Mouse (Mus musculus): ENCODE measurements around the gene Ntn1.

Ntn1 gene

DNA sequence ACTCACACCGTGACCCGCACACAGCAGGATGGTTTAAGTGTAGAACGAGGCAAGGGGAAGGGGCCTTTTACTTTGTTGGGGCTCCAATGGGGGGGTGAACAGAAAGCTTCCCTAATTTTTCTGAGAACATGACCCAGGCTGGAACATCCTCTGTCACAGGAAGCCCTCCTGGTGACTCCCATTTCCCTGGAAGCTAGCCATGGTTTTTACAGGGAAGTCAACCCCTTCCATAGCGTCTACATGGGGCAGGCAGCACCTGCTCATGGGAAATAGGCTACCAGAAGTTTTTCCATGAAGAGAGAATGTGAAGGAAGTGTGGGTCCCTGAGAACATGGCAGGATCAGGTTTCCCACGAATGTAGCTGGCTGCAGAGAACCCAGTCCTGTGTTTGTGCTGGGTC is 136.3 kb downstream of the Ntn1 start:
- DNase-seq (ENCODE audit: low spot score) = no peak

DNA sequence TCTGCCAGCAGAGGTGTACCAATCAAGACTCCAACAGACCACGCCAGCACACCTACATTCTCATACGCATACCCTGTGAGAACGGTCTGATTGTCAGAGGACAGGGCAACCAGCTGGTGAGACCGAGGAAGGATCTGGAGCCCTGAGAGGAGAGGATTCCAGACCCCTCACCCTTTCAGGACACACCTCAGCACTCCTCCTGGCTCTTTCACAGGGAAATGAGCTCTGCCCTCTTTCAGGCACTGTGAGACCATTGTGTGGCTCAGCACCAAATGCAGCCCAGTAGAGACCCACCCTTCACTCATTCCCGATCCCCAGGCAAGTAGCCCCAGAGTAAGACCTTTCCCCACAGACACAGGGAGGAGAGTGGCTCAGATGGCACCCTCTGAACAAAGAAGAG is 137.5 kb downstream of the Ntn1 start:
- no peak for DNase-seq (ENCODE audit: low spot score)

DNA sequence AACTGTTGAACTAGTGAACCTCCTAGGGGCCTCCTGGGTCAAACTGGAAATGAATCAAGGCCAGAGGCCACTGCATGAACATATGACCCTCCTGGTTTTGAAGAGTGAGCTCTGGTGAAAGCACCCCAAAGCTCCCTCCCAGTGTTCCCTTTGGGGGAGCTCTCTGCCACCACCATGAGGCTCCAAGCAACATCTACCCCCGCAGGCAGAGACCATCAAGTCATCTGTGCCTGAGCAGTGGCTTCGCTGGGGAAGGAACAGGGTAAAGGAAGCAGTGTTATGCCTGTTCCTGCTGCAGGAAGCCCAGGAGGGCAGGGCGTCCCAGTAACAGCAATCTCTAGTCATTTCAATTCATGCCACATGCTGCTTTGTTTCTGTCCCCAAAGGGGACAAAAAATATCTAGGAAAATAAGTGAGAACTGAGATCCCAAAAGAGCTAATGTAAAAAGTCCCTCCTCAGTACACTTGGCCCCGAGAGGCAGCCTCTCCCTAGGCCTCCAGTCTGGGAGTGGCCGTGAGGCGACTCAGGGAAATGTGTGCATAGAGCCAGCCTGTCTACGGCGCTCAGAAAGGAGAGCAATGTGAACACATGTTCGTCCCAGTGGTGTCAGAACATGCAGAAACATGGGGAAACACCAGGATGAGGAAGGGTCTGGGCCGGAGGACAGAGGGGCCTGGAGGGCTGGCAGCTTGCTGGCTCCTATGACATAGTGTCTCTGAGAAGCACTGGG is 139.3 kb downstream of the Ntn1 start:
- DNase-seq (ENCODE audit: low spot score) = no peak

DNA sequence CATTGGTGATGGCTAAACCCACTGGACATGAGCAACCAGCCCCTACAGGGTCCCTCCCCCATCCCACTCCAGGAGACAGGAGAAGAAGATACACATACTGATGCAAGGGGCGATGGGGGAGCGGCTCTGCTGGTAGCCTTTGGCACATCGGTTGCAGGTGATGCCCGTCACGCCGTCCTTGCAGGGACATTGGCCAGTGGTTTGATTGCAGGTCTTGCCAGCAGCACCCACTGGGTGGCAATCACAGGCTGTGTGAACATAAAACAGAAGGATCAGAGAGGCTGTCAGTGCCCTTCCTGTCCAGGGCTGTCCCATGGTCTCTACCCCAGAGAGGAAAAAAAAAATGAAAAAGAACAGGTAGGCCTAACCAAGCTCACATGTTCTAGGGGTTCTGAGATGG is 140.2 kb downstream of the Ntn1 start:
- no peak for DNase-seq (ENCODE audit: low spot score)

DNA sequence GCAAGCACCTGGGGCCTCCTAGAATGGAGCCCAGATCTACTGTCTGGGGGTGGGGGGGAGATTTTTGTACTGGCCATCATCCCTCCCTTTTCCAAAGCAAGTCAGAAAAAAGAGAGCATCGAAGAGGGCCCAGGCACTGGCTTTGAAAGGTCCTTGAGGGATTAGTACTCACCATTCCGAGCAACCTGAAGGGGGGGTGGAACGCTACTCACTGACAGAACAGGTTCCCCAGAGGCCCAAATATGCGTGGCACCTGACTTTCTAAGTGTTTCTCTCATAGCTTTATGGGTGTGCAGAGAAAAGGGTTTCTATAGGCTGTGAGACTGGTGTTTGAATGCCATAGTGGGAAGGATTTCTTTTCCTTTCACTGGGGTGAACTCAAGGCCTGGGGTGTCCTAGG is 142.1 kb downstream of the Ntn1 start:
- DNase-seq (ENCODE audit: low spot score) = no peak

DNA sequence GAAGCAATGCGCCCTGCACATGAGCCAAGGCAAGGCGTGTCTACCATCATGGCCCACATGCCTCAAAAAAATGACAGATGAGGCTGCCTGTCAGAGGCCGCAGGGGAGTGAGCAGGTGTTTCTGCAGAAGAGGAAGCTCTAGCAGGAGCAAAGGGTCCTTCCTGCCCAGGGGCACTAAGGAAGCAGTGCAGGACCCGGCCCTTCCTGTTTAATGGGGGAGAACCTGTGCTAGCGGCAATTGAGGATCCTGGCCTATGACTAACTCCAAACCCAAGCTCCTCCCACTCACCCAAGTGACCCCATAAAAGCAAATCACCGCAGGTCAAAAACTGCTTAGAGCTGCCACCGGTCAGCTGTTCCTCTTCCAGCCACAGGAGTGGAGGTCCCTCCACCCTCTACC is 147.1 kb downstream of the Ntn1 start:
- DNase-seq (ENCODE audit: low spot score) = no peak

DNA sequence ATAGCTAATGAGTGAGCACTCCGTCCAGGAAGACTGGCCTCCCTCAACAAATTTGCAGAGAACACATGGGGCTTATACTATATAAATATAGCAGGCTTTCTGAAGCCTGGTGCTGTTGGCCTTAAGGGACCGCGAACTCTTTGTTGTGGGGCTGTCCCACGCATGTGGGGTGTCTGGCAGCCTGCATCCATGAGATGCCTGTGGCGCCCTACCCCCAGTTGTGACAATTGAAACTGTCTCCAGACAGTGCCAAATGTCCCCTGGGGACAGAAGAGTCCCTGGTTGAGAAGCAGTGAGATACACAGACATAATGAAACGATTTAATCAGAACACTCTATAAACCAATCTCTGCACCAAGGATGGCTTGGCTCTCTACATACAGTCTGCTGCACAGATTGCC is 150.5 kb downstream of the Ntn1 start:
- no peak for DNase-seq (ENCODE audit: low spot score)

DNA sequence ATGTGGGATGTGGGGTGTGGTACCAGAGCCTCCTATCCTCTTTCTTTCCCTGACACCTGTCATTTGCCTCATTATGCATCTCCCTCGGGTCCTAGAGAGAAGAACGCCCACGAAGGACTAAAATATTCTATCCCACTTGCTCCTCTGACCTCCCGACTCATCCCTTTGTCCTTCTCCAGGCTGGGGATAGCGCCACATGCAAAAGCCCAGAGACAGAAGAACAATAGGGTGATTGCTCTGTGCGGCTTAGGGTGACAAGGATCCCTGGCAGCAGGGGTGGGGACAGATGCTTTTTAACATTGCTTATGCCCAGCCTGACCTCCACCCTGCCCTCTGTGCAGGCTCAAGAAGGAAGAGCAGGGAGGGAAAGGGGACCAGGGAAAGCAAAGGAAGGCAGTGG is 152.7 kb downstream of the Ntn1 start:
- no peak for DNase-seq (ENCODE audit: low spot score)

DNA sequence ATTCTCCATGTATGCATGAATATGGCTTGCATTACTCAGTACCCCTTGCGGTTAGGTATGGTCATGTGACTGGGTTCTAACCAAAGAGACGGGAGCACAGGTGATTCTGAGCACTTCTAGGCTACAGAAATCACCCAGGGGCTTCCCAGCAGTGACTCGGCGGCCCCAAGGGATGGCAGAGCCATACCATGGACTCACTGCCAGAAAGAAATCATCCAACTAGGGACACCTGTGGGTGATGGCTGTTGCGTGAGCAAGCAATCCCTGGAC is 155.7 kb downstream of the Ntn1 start:
- DNase-seq (ENCODE audit: low spot score) = no peak

DNA sequence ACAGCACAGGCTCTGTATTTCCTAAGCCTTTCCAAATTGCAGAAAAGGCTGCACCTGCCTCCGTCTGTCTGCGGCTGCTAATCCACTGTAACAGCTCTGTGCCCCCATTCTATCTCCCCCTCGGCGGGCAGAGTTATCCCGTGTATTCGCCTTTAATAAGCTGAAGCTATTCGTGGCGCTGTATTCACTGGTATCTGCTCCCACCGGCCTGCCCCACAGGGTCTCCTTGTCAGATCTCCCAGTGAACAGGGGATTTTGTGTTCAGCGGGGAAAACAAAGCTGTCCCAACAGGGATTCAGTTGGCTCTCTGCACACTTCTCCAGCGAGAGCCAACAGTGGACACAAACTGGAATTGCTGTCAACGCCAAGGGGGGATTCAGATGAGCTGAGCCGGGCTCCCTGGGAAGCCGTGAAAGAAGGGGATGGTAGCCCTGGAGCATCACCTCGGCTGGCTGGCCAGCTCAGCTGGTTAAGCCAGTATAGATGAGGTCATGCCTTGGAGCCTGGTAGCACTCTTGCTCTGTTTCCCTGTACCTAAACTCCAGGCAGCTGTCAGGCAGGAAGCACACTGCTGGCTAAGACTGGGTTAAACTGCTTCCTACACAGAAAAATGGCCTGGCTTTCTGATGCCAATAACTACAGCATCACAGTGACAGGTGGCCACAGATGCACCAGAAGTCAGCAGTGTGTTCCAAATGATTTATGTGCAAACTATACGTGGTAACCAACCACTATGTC is 156.2 kb downstream of the Ntn1 start:
- no peak for DNase-seq (ENCODE audit: low spot score)

DNA sequence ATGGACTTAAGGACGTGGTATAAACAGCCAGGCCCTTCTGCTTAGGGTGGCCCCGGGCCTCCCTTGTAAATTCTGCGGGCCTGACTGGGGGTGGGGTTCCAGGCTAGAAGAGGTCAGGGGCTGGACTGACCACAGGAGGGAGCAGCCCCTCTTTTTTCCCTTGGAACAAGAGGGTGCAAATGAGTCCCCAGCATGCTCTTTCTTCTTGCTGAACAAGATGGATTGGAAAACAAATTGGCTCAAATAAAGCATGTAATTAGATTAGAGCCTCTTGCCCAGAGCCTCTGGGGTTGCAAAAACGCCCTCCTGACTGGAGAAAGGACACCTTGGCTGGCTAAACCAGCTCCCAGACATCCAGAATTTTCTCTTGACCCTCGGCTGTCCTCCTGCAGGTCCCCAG is 160.9 kb downstream of the Ntn1 start:
- DNase-seq (ENCODE audit: low spot score) = no peak

DNA sequence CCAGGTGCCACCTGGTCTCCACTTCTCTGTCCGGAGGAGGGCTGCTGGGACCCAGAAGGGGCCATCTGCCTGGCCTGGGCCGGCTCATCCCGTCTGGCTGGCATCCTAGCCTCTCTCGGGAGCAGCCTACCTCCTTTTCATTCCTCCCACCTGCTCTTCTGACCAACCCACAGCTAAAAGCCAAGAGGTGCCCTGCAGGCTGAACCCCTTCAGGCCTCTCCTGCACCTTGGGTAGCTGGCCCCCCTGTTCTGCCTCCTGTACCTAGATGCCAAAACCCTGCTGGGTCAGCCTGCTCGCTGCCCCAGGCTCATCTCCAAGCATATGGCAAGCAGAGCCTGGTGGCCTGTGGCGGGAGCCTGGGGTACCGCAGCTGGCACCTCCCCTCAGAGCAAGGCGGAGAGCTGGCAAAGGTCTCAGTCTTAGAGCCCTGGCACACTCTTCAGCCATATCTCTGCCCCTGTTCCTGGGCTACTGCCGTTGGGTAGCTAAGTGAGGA is 167.1 kb downstream of the Ntn1 start:
- no peak for DNase-seq (ENCODE audit: low spot score)

DNA sequence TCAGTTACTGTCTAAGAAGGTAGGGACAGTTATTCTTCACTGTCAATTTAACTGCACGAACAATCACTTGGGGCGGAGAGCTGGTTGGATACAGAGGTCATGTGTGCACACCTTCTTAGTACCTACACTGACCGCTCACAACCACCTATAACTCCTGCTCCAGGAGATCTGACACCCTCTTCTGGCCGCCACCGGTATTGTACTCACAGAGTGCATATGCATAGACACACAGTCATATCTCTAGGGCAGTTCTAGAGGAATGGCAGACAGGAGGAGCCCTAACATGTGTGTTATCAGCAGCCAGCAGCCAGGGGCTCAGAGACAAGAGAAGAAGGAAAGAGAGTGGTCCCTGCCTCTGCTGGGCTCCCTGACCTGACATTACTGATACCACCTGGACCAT is 169.1 kb downstream of the Ntn1 start:
- DNase-seq (ENCODE audit: low spot score) = no peak

DNA sequence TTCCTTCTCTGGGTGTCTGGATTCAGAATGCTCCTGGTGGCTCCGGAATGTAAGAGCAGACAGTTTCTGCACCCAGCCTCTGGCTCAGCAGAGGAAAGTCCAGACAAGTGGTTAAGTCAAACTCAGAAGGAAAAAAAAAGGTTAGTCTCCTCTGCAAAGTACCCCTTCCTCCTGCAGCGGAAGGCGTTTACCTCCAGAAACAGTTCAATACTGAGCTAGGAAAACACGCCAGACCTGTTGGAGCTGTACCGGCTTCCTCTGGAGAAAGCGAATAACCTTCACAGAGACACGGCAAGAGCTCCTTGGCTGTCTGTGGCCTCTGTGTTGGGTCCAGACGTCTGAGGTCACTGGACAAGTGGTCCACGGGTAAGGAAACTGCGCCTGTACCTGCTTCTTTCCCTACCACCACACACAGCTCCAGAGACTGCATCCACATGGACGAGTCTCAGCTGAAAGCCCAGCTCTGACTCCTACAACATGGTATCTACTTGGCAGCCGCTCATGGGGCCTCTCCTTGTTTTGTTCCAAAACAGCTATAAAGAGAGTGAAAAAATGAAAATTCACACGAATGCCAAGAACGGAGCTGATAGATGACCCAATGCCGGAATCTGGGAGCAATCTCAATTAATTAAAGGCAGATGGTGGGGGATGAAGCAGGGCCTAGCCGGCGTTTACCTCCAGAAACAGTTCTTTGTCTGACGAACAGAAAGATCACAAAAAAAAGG is 171.5 kb downstream of the Ntn1 start:
- DNase-seq (ENCODE audit: low spot score) = peak; percentile 17

DNA sequence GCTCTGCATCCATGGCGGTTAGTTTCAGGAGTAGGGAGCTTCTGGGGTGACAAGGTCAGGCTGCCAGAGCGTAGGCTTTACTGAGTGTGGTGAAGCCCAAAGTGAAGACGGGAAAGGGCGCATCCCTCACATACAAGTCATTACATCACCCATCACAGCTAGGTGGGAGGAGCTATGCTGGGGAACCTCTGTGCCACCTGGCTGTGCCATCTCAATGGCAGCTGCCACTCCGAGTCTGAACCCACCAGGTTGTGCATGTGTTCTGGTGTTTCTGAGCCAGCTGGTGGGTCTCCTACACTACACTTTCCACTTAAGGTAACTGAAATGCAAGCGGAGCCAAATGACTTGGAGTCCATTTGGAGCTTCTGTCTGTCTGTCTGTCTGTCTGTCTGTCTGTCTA is 172.8 kb downstream of the Ntn1 start:
- no peak for DNase-seq (ENCODE audit: low spot score)

DNA sequence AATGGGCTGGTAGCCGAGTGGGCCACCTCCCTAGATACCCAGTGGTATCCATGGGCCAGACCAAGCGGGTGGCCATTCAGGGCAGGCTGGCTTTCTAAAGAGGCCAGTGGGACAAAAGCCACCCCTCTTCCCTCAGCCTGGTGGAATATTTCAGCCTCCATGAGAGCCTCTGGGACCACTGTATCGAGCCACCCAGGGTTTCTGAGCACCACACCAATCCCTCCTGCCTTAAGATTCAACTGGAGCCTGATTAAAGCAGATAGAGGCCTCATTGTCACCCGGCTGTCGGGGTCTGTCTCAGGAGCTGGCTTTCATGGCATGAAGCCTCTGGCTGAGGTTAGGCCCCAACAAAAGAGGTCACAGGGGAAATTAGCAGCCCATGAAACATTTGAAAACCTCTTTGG is 174.0 kb downstream of the Ntn1 start:
- no peak for DNase-seq (ENCODE audit: low spot score)

DNA sequence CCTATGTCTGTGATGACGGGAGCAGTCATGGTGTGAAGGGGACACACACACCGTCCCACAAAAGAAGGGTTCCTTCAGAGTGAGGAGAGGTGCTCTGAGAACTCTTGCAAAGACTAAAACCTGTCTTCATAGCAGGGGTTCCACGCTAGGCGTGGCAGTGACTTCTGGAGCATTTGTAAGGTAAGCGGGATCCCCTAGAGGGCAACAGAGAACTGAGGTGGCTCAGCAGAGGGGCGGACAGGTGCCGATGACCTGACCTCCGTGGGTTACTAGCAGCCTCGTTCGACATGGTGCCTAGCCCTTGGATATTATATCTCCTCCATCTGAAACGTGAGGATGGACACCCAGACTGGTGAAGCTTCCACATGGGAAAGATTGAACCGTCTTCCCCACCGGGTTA is 177.5 kb downstream of the Ntn1 start:
- no peak for DNase-seq (ENCODE audit: low spot score)

DNA sequence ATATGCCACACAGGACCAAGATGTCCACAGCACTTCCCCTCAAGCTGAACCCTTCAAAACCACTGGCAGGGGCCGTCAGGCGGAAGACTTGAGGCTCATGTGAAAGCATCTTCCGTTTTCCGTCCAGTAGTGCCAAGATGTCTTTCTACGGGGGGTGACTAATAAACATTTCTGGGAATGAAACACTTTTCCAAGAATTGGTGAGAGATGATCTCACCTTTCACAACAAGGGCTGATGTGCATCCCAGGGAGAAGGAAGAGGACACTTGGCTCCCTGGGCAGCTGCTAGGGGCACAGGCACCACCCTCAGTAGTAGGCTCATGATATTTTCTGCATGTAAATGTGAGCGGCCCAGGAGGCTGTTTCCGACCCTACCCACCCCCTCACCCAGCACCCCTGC is 178.4 kb downstream of the Ntn1 start:
- no peak for DNase-seq (ENCODE audit: low spot score)

DNA sequence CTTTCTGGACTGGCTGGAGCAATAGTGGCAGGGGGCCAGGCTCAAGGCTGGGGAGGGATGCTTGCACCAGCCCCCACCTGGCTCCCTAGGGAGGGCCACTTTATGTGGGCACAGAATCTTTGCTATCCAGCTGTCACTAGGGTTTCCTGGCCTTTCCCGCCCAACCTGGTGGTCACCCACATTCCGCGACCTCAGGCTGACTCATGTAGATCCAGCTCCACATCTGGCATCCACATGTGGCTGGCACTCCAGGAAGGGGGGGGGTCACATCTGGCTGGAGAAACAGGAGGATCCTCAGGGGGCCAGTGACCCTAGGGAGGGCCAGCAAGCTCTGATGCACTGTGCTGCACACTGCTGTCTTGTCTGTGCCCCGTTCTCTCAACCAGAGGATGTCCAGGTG is 179.9 kb downstream of the Ntn1 start:
- DNase-seq (ENCODE audit: low spot score) = no peak

DNA sequence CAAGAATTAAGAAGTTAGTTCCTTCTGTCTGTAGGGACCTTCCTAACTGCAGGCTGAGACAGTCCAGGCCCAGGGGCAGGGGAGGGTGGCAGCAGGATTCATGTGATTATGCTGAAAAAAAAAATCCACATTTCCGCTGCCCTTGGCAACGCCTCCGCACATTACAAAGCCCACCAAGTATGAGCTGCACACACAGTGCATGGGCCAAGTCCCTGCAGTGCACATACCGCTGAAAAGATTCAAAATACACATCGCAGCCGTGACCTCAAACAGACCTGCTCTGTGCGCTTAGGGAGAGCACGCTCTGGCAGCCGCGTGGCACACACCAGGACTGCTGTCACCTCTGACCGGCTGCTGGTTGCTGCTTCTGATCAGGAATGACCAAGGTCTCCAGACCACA is 184.6 kb downstream of the Ntn1 start:
- no peak for DNase-seq (ENCODE audit: low spot score)

DNA sequence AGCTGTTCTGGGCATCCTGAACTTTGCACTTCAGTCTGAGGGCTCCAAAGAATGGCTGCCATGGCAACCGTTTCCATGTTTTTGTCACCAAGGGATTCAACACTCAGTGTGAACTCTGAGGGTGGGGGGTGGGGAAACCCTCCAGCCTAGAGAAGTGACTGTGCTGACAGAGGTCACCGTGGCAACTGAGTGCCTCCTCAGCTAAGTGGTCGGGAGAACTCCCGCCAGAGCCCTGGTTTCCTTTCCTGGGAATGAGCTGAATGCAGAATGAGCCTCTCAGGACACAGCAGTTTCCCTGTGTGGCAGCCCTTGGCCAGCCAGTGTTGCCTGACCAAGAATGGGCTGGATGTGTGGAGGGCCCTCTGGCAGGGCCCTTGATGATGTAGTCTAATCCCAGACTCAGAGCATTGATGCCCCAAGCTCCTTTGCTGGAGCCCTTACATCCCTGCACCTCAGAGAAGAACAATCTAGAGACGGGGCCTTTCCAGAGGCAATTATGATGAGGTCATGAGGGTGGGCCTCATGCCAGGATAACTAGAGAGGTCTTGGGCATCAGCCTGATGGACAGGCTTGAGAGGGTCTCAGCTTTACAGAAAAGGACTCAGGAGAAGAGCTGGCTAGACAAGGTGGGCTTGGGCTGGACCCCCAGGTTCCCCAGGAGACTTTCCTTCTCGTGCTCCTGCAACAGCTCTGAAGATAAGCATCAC is 185.3 kb downstream of the Ntn1 start:
- DNase-seq (ENCODE audit: low spot score) = no peak

DNA sequence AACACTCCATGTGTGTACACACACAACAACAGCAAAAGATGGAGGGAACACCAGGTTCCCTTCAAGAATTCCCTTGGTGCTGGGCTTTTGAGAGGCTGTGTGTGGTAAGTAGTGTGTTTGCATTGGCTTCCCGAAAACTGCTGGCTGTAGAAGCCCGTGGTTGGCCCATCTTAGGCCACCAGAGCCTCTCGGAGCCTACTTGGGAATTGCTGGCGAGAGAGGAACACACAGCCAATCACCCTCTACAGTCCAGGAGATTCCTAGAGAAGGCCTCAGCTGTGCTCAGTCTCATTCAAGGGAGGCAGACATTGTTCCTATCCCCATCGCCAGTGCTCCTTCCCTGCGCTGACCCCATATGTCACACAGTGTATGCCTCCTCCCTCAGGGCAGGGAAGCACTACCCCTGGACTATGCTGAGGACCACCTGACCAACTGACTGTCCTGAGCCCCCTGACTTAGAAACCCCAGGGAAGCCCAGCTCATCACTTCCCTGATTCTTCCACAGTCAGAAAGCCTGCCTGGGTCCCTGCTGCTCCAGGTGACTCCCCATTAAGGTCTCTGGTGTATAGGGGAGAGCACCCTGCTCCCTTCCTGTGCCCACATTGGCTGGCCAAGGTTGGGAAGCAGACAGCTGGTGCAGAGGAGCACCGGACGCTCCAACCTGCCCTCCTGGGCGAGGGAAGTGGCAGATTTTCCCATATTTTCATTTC is 186.0 kb downstream of the Ntn1 start:
- DNase-seq (ENCODE audit: low spot score) = no peak

Data from urinary bladder, postnatal 25 days (tissue).